Mouse (Mus musculus) embryo, embryonic 11 days (tissue): ENCODE data around the gene Dnah9.
A peak's percentile ranks its signal among the peaks of the same experiment; 100 is the strongest.

Source experiments
- DNase-seq: peaks from one replicate; pipeline ENCODE4 v3.0.0-alpha.2; 2015

Dnah9 gene

GRCm38 (mm10) chr11:65918480-65919236 is 249.7 kb downstream of the Dnah9 start:
- DNase-seq, result peak; percentile 6

- no peak for DNase-seq
Measured at GRCm38 (mm10) chr11:65909195-65909594, 259.2 kb downstream of the Dnah9 start.

GRCm38 (mm10) chr11:65905487-65905886 is 262.9 kb downstream of the Dnah9 start:
- peak; percentile 26 for DNase-seq

- no peak for DNase-seq
Measured at GRCm38 (mm10) chr11:65903944-65904343, 264.4 kb downstream of the Dnah9 start.

- no peak for DNase-seq
Measured at GRCm38 (mm10) chr11:65881465-65881864, 286.9 kb downstream of the Dnah9 start.

- no peak for DNase-seq
Measured at GRCm38 (mm10) chr11:65877146-65877775, 291.1 kb downstream of the Dnah9 start.

- DNase-seq, result peak; percentile 3
Measured at GRCm38 (mm10) chr11:65861476-65861875, 306.9 kb downstream of the Dnah9 start.

GRCm38 (mm10) chr11:65852066-65852465 is 316.3 kb downstream of the Dnah9 start:
- peak; percentile 49 for DNase-seq

GRCm38 (mm10) chr11:65846446-65846845 is 321.9 kb downstream of the Dnah9 start:
- no peak for DNase-seq

- peak; percentile 6 for DNase-seq
Measured at GRCm38 (mm10) chr11:65838999-65839398, 329.4 kb downstream of the Dnah9 start.

GRCm38 (mm10) chr11:65824556-65824955 is 343.8 kb downstream of the Dnah9 start:
- DNase-seq, result no peak

GRCm38 (mm10) chr11:65820877-65821276 is 347.5 kb downstream of the Dnah9 start:
- peak; percentile 89 for DNase-seq

- peak; percentile 44 for DNase-seq
Measured at GRCm38 (mm10) chr11:65820280-65820679, 348.1 kb downstream of the Dnah9 start.

GRCm38 (mm10) chr11:65818193-65818592 is 350.2 kb downstream of the Dnah9 start:
- no peak for DNase-seq

GRCm38 (mm10) chr11:65816237-65816636 is 352.1 kb downstream of the Dnah9 start:
- peak; percentile 22 for DNase-seq

GRCm38 (mm10) chr11:65814381-65814780 is 354.0 kb downstream of the Dnah9 start:
- DNase-seq, result no peak

- DNase-seq, result no peak
Measured at GRCm38 (mm10) chr11:65812088-65812487, 356.3 kb downstream of the Dnah9 start.

- no peak for DNase-seq
Measured at GRCm38 (mm10) chr11:65807601-65808000, 360.8 kb downstream of the Dnah9 start.

GRCm38 (mm10) chr11:65806909-65807504 is 361.3 kb downstream of the Dnah9 start, which contains the start of gene Zkscan6:
TSS of gene Zkscan6 (plus strand) at chr11:65807175.
- peak; percentile 94 for DNase-seq

- DNase-seq, result peak; percentile 34
Measured at GRCm38 (mm10) chr11:65806321-65806904, 361.9 kb downstream of the Dnah9 start.

GRCm38 (mm10) chr11:65801899-65802298 is 366.5 kb downstream of the Dnah9 start:
- no peak for DNase-seq

- DNase-seq, result no peak
Measured at GRCm38 (mm10) chr11:65795896-65796295, 372.5 kb downstream of the Dnah9 start.

GRCm38 (mm10) chr11:65794428-65795219 is 373.7 kb downstream of the Dnah9 start:
- no peak for DNase-seq
